Mouse (Mus musculus) kidney, adult 18-20 months (tissue): Measurements from ENCODE around the gene Tcap.

Source experiments
- DNase-seq: peaks from one replicate; pipeline ENCODE4 v3.0.0; 2021

Tcap gene

GRCm38 (mm10) chr11:98383261-98384030, at the start of gene Tcap:
TSS of gene Tcap (plus strand) at chr11:98383811.
- no peak for DNase-seq

- no peak for DNase-seq
These were observed 49.5 kb upstream of the Tcap start for GRCm38 (mm10) chr11:98333981-98334741.

DNA sequence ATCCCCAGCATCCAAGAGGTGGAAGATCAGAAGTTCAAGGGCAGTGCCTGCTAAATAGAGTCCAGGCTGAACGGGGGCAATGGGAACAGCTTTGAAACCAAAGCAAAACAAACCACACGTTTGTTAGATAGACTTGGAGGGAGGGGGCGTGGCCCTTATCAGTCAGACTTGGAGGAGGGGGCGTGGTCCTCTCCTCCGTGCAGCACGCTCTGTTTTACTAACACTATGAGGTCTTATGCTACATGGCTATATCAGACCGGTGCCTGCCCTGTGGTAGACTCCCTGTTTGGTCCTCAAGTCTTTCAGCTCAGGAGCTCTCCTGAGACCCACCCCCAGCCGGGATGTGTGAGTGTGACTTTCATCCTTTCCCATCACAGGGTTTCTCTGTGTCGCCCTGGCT, 48.4 kb upstream of the Tcap start:
- no peak for DNase-seq

- no peak for DNase-seq
These were observed 47.1 kb upstream of the Tcap start for GRCm38 (mm10) chr11:98336245-98337107.

DNA sequence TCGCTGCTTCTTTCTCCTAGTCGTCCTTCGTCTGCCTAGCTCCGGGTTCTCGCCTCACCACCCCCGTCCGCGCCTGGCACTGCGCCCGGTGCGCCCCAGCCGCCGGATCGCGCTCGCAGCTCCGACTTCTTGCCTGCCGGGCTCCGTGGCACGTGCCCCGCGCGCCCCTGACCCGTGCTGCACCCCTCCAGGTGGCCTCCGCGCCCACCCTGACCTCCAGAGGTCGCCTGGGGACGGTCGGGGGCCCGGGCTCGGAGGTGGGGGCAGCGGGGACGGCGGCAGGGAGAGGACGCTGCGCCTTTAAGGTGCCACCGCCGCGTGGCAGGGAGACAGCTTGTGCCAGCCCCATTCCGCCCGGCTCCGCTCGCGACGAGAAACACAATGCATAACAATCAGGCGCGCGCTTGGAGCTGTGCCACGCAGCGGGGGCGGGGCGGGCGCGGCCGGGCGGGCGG, 45.1 kb upstream of the Tcap start:
- peak; percentile 75 for DNase-seq

DNA sequence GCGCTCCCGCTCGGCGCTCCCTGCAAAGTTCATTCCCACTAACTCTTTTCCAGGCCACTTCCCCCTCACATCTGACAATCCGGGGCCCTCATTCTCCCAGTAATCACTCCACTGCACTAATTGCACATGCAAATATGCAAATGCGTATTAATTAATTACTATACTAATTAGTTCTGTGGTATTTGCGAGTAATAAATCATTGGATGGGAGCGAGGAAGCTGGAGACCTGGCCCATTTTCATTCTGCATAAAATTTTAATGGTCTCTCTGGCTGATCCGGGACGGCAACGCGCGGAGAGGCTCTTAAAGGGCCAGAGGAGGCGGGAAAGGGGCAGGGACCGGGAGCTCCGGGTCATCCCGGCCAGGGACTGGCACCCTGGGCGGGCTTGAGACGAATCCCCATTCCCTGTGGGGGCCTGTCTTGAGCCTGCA, 44.5 kb upstream of the Tcap start:
- DNase-seq = peak; percentile 55

- DNase-seq = no peak
These were observed 43.8 kb upstream of the Tcap start for GRCm38 (mm10) chr11:98339679-98340287.

DNA sequence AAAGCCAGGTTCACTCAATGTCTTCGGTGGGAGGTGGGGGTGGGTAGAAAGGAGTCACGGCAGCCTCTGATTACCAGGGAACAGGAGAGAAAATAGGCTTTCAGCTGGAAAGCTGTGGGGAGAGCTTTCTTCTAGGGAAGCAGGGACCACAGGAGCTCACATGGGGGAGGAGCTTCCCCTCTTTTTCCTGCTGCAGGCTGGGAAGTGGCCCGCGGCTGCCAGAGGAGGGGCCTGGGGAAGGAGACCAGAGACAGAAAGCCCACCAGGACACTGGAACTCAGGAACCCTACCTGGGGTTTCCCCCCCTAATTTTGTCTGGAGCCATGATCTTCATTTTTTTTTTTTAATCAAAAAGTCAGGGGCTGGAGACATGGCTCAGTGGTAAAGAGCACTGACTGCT, 43.0 kb upstream of the Tcap start:
- DNase-seq = no peak

GRCm38 (mm10) chr11:98341174-98341573, 42.4 kb upstream of the Tcap start:
- no peak for DNase-seq

GRCm38 (mm10) chr11:98342000-98342945, 41.3 kb upstream of the Tcap start:
- peak; percentile 99 for DNase-seq

DNA sequence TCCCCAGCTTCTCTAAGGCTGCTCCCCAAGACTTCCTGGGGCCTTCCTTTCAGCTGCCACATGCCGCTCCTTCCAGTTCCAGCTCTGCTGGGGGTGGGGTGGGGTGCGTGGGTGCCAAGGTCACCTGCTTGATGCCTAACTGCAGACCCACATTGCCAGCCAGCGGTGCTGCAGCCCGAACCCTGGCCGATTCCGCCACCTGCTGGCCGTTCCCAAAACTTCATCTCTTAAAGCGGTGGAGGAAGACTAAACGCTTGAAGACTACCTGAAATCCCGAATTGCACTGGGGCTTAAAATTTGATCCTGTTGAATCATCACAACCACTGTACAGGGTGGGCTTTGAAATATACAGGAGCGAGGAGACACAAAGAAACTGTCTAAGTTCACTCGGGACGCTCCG, 38.4 kb upstream of the Tcap start:
- DNase-seq = peak; percentile 90

GRCm38 (mm10) chr11:98346168-98346567, 37.4 kb upstream of the Tcap start:
- no peak for DNase-seq

- peak; percentile 44 for DNase-seq
These were observed 36.1 kb upstream of the Tcap start for GRCm38 (mm10) chr11:98347385-98348082.

- DNase-seq = peak; percentile 66
These were observed 35.3 kb upstream of the Tcap start, which contains the start of gene Ppp1r1b for GRCm38 (mm10) chr11:98348083-98348961. TSS of gene Ppp1r1b (plus strand) at chr11:98348404.

DNA sequence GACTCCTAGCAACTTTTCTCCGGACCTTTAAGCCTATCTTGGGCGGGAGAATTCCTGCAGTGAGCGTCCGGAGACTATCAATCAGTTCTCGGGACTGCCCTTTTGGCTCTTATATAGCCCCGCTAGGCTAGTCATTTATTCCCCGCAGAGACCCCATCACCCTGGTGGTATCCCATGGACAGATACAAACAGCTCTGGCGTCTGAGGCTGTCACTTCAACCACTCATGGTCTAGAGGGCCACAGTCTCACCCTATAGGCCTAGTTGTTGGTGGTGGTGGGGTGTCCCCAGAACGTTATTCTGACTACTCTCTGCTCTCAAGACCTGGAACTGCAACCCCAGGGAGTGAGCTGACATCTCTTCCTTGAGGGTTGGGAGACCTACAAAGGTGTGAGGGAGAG, 34.3 kb upstream of the Tcap start:
- DNase-seq = no peak

DNA sequence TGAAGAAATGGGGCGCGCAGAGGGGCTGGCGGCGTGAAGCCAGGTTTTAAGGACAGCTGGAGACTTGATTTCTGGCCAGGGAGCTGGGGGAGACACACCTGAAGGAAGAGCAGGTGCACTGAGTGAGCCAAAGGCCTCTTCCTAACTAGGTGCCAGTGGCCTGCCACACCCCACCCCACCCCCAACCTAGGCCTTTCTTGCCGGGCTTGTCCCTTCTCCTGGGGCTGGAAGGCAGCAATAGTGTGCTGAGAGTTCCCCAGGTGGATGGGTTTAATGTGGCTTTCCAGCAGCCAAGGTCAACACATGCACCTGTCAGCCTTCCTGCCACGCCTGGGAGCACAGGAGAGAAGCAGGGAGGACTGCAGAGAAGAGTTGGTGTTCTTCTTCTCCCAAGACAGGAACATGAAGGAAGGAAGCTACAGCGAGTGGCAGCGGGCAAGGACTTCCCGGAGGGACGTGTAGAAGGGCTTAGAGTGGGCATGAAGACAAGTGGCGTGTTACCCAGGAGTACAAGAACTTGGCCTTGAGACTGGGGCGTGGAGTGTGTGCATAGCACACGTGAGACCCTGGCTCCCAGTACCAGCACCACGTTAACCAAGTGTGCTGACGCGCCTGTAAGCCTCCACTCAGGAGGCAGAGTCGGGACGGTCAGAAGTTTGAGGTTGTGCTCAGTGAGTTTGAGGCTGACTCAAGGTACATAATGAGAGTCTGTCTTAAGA, 31.2 kb upstream of the Tcap start:
- no peak for DNase-seq

DNA sequence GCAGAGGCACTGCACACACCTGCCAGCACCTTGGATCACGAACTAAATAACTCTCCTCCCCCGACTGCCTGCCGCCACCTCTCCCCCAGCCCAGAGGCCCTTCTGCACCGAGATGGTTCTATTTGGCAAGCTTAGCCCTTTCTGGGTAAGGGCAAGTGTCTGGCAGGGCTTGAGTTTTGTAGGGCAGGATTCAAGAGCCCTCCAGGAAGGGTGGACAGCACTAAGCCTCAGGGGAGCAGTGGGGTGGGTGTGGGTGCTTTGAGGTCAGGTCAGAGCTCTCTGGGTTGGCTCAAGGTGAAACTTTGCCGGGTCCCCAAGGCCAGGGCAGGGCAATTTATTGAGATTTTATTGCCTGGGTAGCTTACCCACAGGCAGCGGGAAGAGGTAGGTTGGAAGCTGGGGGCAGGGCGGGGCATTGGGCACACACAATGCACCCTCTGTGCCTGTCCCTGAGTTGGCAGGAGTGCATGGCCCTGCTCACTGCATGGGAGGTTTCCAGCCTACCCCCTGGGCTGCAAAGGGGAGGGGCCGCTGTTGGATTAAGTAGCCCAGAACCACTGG, 29.9 kb upstream of the Tcap start:
- DNase-seq = peak; percentile 55

DNA sequence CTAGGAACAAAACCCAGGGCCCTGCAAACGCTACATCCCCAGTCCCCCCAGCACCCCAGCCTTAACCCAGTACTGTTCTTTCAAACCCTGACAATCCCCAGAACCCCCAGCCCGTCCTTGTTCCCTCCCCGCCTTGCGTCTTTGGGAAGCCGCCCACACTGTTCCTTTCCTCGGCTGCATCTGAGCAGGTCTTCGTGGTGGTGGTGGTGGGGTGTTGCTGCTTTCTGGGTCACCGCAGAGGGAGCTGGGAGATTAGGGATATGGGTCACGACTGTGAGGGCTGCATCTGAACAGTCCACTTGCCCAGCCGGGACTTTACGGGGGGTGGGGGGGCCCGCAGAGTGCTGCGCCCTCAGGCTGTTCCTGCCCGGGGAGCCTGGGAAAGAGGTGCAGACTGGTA, 29.2 kb upstream of the Tcap start:
- no peak for DNase-seq
